Mouse (Mus musculus) hindbrain, embryonic 11.5 days (tissue): ENCODE data around the gene Uaca. TPM values are rescaled to one million over a fixed set of nuclear protein-coding genes. Genes with fewer than 3 reads are reported as not detected.

Experiments used
- ATAC-seq: fragments of 200-750 bp; cut with Nextera tagmentation; 2 replicates; pipeline ENCODE4 v1.8.0; 2017; ENCODE audit warnings: mild to moderate bottlenecking, moderate TSS enrichment, moderate library complexity; ENCODE audit not compliant: low FRiP score
- DNase-seq: peaks from one replicate; pipeline ENCODE4 v3.0.0-alpha.2; 2015; ENCODE audit warnings: low spot score
- H3K27ac ChIP-seq: fragments of 300-500 bp; sonication (generic); 2 replicates; pipeline ENCODE4 v1.5.1; 2014; ENCODE audit warnings: mild to moderate bottlenecking, low read depth, low read length
- H3K27me3 ChIP-seq: fragments of 300-500 bp; sonication (generic); 2 replicates; pipeline ENCODE4 v1.6.1; 2014; ENCODE audit warnings: mild to moderate bottlenecking, low read length, moderate library complexity, mixed read lengths; ENCODE audit not compliant: control insufficient read depth, insufficient read depth
- H3K36me3 ChIP-seq: fragments of 300-500 bp; sonication (generic); 2 replicates; pipeline ENCODE4 v1.6.1; 2014; ENCODE audit warnings: mild to moderate bottlenecking, low read length, moderate library complexity, mixed read lengths; ENCODE audit not compliant: control insufficient read depth, insufficient read depth
- H3K4me1 ChIP-seq: fragments of 300-500 bp; sonication (generic); replicated peaks from 2 replicates; pipeline ENCODE4 v1.6.1; 2014; ENCODE audit warnings: low read length, mixed read lengths; ENCODE audit not compliant: control insufficient read depth, insufficient read depth
- H3K4me2 ChIP-seq: fragments of 300-500 bp; sonication (generic); replicated peaks from 2 replicates; pipeline ENCODE4 v1.6.1; 2014; ENCODE audit warnings: mild to moderate bottlenecking, low read depth, low read length
- H3K4me3 ChIP-seq: fragments of 300-500 bp; sonication (generic); 2 replicates; pipeline ENCODE4 v1.5.1; 2014; ENCODE audit warnings: low read depth, low read length
- H3K9ac ChIP-seq: fragments of 300-500 bp; sonication (generic); 2 replicates; pipeline ENCODE4 v1.6.1; 2014; ENCODE audit warnings: low read depth, low read length
- H3K9me3 ChIP-seq: fragments of 300-500 bp; sonication (generic); 2 replicates; pipeline ENCODE4 v1.6.1; 2016; ENCODE audit warnings: low read length; ENCODE audit not compliant: control insufficient read depth
- WGBS: fragments of 180-500 bp; shearing (Covaris S2); extraction: QIAGEN DNeasy Blood & Tissue Kit; methylation state at CpG from one replicate; pipeline ENCODE4 v1.1.7; 2014; 5-methylcytosine and 5-hydroxymethylcytosine counted together
- polyA plus RNA-seq: library from polyadenylated mRNA; unstranded; fragments of >200 nt; fragmentation: Nextera tagmentation; extraction: Ambion mirVana; gene quantifications from 2 replicates; pipeline ENCODE4 v1.2.1, GENCODE M21; 2014

The Uaca gene
- polyA plus RNA-seq, 1 experiment from 2014 or later: 22.3 TPM

- 90% methylated on average over 13 of the region's 13 CpGs for WGBS
- ATAC-seq: no peak
- no peaks in the 10 kb centered on the region for H3K9me3 ChIP-seq
These were observed 79.1 kb downstream of the Uaca start for GRCm38 (mm10) chr9:60873257-60874054.

GRCm38 (mm10) chr9:60874055-60874392 is 79.7 kb downstream of the Uaca start:
- no peak for DNase-seq
- Histone ChIP-seq H3K27me3 (no peaks in the 10 kb centered on the region), H3K4me3 (no peak overlapping the region), H3K9me3 (no peaks in the 10 kb centered on the region), H3K27ac (no peak overlapping the region), H3K9ac (no peak overlapping the region), H3K4me2 (no peak overlapping the region), H3K4me1 (no peaks in the 10 kb centered on the region), H3K36me3 (peaks cover 9% of the 10 kb centered on the region)
- ATAC-seq: no peak
- 93% methylated on average over 8 of the region's 8 CpGs for WGBS

More at GRCm38 (mm10) chr9:60873257-60874054, 79.1 kb downstream of the Uaca start:
- Histone ChIP-seq H3K4me3 (no peak overlapping the region), H3K9ac (no peak overlapping the region), H3K4me1 (no peaks in the 10 kb centered on the region), H3K4me2 (no peak overlapping the region), H3K36me3 (peaks cover 9% of the 10 kb centered on the region), H3K27ac (no peak overlapping the region), H3K27me3 (no peaks in the 10 kb centered on the region)
- DNase-seq: no peak

GRCm38 (mm10) chr9:60876085-60876484 is 81.7 kb downstream of the Uaca start:
- peaks cover 6% of the 10 kb centered on the region for H3K36me3 ChIP-seq
- ATAC-seq (no peak), DNase-seq (no peak)
- no peak overlapping the region for H3K4me2 ChIP-seq
- no peaks in the 10 kb centered on the region for H3K27me3 ChIP-seq
- 67% methylated on average over 9 of the region's 9 CpGs for WGBS
- no peak overlapping the region for H3K4me3 ChIP-seq
- H3K27ac ChIP-seq: no peak overlapping the region
- no peaks in the 10 kb centered on the region for H3K4me1 ChIP-seq
- H3K9ac ChIP-seq: no peak overlapping the region
- no peaks in the 10 kb centered on the region for H3K9me3 ChIP-seq

GRCm38 (mm10) chr9:60876531-60876930 is 82.2 kb downstream of the Uaca start:
- peaks cover 2% of the 10 kb centered on the region for H3K36me3 ChIP-seq
- ATAC-seq (no peak), DNase-seq (no peak)
- H3K27ac ChIP-seq: no peak overlapping the region
- H3K4me1 ChIP-seq: no peaks in the 10 kb centered on the region
- no peak overlapping the region for H3K4me2 ChIP-seq
- H3K9ac ChIP-seq: no peak overlapping the region
- 79% methylated on average over 8 of the region's 8 CpGs for WGBS
- H3K4me3 ChIP-seq: no peak overlapping the region
- H3K9me3 ChIP-seq: no peaks in the 10 kb centered on the region
- H3K27me3 ChIP-seq: no peaks in the 10 kb centered on the region

- Histone ChIP-seq H3K4me1 (no peaks in the 10 kb centered on the region), H3K27me3 (no peaks in the 10 kb centered on the region), H3K4me2 (no peak overlapping the region), H3K9me3 (no peaks in the 10 kb centered on the region), H3K27ac (no peak overlapping the region), H3K36me3 (no peaks in the 10 kb centered on the region), H3K4me3 (no peak overlapping the region), H3K9ac (no peak overlapping the region)
- DNase-seq (no peak), ATAC-seq (no peak)
- 83% methylated on average over 8 of the region's 8 CpGs for WGBS
These were observed 83.8 kb downstream of the Uaca start for GRCm38 (mm10) chr9:60878051-60878557.

GRCm38 (mm10) chr9:60878630-60879029 is 84.3 kb downstream of the Uaca start:
- ATAC-seq: no peak
- Histone ChIP-seq H3K4me1 (no peaks in the 10 kb centered on the region), H3K9ac (no peak overlapping the region), H3K27ac (no peak overlapping the region), H3K4me3 (no peak overlapping the region), H3K27me3 (no peaks in the 10 kb centered on the region), H3K4me2 (no peak overlapping the region), H3K36me3 (no peaks in the 10 kb centered on the region), H3K9me3 (no peaks in the 10 kb centered on the region)
- no peak for DNase-seq
- WGBS: 90% methylated on average over 3 of the region's 3 CpGs

- Histone ChIP-seq H3K9ac (no peak overlapping the region), H3K4me3 (no peak overlapping the region), H3K27me3 (no peaks in the 10 kb centered on the region), H3K36me3 (no peaks in the 10 kb centered on the region), H3K9me3 (no peaks in the 10 kb centered on the region), H3K4me1 (no peaks in the 10 kb centered on the region), H3K4me2 (no peak overlapping the region), H3K27ac (no peak overlapping the region)
- peak; percentile 35; the same call in 1 of the 2 replicates for ATAC-seq
- WGBS: 42% methylated on average over 6 of the region's 6 CpGs
- DNase-seq: no peak
These were observed 90.8 kb downstream of the Uaca start for GRCm38 (mm10) chr9:60885148-60885547.

- DNase-seq (no peak), ATAC-seq (no peak)
- H3K4me3 ChIP-seq: no peak overlapping the region
- WGBS: 59% methylated on average over 18 of the region's 18 CpGs
- H3K27me3 ChIP-seq: no peaks in the 10 kb centered on the region
- no peaks in the 10 kb centered on the region for H3K9me3 ChIP-seq
- no peaks in the 10 kb centered on the region for H3K4me1 ChIP-seq
- H3K36me3 ChIP-seq: no peaks in the 10 kb centered on the region
- no peak overlapping the region for H3K9ac ChIP-seq
- no peak overlapping the region for H3K4me2 ChIP-seq
- no peak overlapping the region for H3K27ac ChIP-seq
These were observed 92.4 kb downstream of the Uaca start for GRCm38 (mm10) chr9:60886431-60887371.
